Mouse (Mus musculus): ENCODE measurements around the gene Hspa2.

Gene Hspa2

DNA sequence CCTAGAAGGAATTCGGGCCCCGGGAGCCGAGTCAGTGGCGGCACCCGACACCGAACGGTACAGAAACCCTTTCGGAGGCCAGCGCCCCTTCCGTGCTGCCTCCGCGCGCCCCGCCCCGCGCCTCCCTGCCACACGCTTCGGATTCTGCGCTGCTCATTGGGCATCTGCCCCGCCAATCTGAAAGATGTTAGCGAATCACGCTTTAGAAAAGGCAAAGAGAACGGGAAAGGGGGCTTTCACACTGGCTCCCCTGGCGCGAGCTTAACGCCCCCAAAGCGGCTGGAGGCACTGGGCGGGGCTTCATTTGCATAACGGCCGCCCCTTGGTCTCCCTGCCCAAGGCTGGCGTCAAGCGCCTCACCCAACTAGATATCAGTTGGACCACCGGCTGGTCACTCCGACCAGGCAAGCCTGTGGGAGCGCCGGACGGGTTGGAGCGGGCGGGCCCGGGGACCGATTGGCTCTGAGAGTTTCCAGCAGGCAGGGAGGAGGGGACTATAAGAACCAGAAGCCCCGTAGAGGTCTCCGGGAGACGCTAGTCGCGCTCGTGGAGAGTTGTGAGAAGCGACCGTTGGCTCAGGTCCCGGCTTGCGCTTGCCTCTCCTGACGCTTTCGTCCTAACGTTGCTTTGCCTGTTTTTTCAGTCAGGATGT is at the start of gene Hspa2:
TSS of gene Hspa2 (plus strand) at position 291 of the 652 bp plus-strand sequence.
- DNase-seq, result peak; percentile 100

DNA sequence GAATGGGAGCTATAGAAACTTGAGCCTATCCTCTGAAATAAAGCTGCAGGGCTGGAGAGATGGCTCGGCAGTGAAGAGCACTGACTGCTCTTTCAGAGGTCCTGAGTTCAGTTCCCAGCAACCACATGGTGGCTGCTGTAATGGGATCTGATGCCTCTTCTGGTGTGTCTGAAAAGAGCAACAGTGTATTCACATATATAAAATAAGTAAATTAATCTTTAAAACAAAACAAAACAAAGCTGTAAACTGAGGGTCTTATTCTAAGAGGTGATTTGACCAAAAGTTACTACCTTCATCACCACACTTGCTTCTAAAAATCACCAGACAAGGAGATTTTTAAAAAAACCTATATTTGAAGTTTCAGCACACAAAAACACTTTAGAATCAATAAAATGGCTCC is 43.1 kb upstream of the Hspa2 start:
- no peak for DNase-seq

DNA sequence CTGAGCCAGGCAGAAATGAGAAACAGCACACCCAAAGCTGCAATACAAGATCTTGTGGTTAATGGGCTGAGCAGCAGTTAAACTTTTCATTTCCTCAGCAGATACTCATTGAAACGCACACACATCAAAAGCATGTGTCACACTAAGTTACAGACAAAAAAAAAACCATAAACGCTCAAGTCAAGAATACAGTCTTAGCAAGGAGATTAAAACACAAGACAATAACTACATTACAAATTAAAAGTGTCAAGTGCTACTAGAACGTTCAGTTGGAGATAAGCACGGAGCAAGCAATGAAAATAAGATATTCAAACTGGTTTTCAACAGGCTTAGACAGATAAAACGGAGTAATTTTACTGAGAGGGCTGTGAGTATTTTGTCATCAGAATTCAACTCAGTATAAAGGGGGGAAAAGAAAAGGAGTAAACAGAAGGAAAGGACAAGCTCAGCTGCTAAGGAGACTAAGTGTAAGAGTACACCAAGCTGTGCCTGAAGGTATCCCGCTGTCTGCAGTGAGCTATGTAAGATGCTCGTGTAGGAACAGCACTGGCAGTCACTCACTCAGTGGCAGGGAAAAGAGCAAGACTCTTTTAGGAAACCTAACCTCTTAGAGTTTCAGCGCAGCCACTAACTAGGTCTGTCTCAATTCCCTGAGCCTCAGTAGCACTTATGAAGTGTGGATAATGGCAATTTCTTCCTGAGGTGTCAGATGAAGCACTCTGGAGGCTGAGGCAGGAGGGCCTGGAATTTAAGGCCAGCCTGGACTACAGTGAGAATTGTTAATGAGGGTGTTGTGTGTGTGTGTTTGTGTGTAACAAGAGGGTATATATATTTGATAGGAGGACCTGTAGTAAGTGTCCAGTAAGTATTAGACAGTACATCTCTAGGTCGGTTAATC is 42.3 kb upstream of the Hspa2 start:
- DNase-seq, result no peak

- no peak for DNase-seq
Measured at GRCm38 (mm10) chr12:76362303-76362676, 41.7 kb upstream of the Hspa2 start.

GRCm38 (mm10) chr12:76366276-76366675 is 37.7 kb upstream of the Hspa2 start:
- DNase-seq, result no peak

- DNase-seq, result peak; percentile 44 to 61
Measured at GRCm38 (mm10) chr12:76367096-76367995, 36.6 kb upstream of the Hspa2 start.

DNA sequence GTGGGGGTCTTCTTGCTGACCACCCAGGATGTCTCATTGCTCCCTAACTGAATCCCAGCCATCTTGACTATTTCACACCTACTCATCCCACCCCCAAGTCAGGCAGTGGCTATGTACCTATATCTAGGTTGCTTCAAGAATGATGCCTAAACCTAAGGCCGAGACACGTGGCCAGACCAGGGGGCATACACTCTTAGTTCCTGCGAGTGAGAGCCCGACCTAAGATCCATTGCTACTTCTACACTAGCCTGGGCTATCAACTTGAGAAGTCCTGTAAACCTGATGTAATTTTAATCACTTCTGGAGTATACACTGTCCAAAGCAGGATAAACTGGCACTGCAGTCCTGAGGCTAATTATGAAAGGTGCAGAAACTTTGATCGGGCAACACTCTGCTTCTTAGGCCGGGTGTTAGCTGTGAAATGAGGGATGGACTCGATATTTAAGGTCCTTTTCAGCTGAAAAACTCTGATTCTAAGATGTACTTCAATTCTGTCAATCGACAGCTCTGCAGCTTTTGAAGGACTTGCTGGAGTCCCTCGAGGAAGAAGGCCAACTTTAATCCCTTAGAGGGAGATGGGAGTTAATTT is 35.7 kb upstream of the Hspa2 start:
- peak in 1 of 2 experiments; percentile 22 for DNase-seq

DNA sequence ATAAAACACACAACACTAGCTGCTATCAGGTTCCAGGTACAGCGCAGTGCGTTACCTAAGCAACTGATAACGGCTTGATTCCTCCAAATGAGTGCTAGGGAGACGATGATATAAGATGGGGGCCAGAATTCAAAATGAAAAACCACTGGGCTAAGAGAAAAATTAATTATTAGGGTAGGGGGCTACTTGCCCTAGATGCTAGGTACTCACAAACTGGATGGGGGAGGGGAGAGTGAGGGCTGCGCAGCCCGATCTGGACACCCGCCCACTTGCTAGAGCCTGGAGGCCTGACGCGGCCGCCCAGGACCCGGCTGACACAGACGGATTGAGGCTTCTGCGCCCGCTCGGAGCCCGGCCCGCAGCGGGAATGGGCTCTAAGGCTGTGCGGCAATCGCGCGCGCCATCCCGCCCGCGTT is 35.2 kb upstream of the Hspa2 start:
- peak; percentile 88 to 92 for DNase-seq

GRCm38 (mm10) chr12:76369206-76369977 is 34.6 kb upstream of the Hspa2 start, which contains the start of gene Zbtb25:
Zbtb25 (minus strand) TSS chr12:76369602.
- peak; percentile 91 to 95 for DNase-seq

DNA sequence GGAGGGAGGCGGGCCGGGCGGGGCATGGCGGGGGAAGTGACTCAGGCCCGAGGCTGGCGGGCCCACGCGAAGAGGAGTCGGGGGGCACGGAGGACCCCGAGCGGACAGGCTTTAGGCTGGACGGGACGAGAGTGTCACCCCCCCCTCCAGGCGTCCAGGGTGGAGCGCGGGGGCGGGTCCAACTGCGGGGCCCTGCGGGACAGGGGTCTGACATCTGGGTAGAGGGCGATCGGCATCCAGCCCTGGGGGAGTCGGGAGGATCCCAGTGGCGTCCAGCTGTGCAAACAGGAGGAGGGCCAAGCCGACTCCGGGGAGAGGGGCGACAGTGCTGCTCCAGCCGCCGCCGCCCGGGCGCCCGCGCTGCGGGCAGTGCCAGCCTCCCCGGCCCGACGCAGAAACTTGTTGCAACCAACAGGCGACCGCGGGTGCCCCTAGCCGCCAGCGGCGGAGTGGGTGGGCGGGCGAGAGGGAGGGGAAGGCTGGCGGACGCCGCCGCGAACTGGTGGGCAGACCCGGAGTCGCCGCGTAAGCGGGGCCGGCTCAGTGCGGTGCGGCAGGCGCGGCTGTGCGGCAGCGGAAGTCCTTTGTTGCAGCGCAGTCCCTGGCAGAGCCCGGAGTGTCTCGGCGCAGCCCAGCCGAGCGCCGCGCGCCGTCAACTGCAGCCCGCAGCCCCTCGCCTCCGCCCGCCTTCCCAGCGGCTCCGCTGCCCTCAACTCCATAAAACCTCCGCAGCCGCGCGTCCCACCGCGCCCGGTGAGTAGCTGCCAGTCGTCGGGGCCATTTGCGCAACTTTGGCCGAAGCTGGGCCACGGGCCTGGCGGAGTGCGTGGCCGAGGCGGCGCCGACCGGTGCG is 33.8 kb upstream of the Hspa2 start, which contains the start of gene Zbtb1:
TSS of gene Zbtb1 (plus strand) at position 289 of the 853 bp plus-strand sequence.
- peak; percentile 84 to 85 for DNase-seq

DNA sequence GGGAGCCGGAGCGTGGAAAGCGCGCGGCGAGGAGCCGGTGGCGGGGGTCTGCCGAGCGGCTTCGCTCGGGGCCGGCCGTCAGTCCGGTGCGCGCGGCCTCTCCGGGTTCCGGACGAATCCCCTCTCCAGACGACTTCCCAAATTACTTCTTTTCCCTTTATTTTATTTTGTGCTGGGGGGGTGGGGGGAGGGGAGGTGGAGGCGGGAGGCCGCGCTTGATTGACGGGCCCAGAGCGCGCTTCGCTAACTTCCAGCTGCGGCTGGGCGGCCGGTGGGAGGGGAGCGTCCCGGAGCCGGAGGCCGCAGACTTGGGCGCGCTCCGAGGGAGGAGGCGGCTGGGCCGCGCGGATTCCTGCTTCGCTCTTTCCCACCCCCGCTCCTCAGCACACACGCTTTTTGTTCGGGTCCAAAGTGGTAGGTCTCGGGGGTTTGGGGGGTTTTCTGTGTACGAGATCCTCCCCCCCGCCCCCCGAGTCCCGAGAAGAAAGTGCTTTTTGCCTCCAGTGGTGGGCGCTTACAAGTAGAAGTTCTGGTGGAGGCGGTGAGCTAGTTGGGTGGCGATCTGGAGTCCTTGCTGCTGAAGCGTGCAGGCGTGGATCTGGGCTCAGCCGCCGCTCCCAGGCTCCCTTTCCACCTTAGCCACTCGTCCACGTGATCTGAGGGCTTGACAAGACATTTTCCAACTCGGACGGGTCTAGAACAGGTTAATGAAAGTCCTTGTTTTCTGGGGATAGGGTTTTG is 33.0 kb upstream of the Hspa2 start:
- DNase-seq, result peak; percentile 69 to 77

- no peak for DNase-seq
Measured at GRCm38 (mm10) chr12:76372046-76372445, 31.9 kb upstream of the Hspa2 start.

GRCm38 (mm10) chr12:76372881-76373818 is 30.8 kb upstream of the Hspa2 start:
- DNase-seq, result peak; percentile 21 to 54

DNA sequence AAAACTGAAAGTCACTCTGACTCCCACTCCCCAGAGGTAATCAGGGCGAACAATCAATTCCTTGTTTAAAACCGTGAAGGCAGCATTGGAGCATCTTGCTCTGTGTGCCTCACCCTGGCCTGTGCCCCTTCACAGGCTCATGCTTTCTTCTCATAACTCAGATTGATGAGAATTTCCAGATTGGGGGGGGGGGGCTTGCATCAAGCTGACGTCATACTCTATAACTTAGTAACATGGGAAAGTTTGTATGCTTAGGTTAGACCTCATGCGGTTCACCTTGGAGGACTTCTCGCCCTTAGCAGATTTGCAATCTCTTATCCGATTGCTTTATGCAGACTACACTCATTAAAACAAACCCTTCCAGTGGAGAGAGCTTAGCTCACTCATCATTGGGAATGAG is 30.0 kb upstream of the Hspa2 start:
- DNase-seq, result no peak

GRCm38 (mm10) chr12:76374911-76375310 is 29.1 kb upstream of the Hspa2 start:
- DNase-seq, result no peak

DNA sequence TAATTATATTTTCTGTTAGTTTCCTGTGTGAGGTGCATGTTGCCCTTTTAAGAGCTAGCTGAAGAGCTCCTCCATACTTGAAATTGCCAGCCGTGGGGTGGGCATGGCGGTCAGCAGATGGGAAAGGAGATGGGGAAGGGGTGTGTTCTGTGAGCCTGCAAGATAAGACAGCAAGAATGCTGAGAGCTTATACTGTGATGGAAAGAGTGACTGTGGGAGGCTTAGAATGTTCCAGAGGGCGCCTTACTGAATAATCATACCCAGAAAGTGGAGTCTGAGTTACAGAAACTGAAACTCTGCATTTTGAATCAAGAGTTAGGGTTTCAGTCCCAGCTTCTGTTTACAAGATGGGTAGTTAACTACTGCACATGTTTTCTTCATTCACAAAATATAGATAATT is 28.5 kb upstream of the Hspa2 start:
- DNase-seq, result no peak

GRCm38 (mm10) chr12:76376649-76377048 is 27.3 kb upstream of the Hspa2 start:
- peak; percentile 39 to 57 for DNase-seq

DNA sequence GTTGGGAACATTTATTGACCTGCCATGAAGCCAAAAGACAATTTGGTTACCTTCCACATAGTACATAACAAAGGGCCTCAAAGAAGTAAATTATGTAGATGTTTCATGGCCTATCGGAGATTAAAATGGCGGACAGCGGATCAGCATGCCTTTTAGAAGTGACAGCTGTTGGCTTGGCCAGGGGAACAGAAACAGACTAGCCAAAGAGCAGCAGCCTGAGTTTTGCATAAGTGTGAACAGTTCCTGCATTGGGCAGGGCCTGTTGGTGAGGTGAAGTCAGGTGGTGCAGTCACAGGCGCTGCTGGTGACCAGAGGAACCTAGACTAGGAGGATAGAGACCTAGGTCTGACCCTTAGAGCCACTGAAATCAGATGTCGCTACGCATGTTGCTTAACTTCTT is 26.9 kb upstream of the Hspa2 start:
- DNase-seq, result no peak

DNA sequence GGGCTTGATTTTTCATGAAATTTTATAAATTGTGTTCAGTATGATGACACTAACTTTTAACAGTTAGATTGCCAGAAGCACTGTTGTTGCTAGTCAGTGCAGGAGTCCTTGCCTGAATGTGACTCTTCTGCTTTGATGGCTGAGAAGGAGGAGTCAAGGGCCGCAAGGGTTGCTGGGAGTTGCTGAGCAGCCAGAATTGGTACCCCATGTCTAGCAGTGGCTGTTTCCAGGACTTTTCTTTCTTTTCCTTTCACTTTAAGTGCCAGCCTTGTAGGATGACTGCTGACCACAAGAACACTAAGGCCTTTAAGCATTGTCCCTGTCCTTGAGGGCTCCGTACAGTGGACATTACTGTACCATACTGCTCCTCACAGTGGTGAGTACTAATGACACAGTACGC is 26.2 kb upstream of the Hspa2 start:
- no peak for DNase-seq
